Mouse (Mus musculus) B cell, adult 2 months (primary cell): Measurements from ENCODE around the gene Qdpr.
"Not testable (repeated sequence)": the region's sequence is repeated elsewhere in the genome, so short reads cannot be mapped to it uniquely, and the experiment has no call there.

ENCODE experiments used
- DNase-seq, 2 experiments: peaks; one replicate each; pipeline ENCODE4 v3.0.0; 2022

The Qdpr gene

GRCm38 (mm10) chr5:45449206-45449605 lies 830 bp downstream of the Qdpr start:
- peak in 1 of 2 experiments; percentile 6 for DNase-seq

- DNase-seq, result no peak
These were observed 1.4 kb downstream of the Qdpr start for GRCm38 (mm10) chr5:45448676-45449075.

- no peak for DNase-seq
These were observed 5.8 kb downstream of the Qdpr start for GRCm38 (mm10) chr5:45444130-45444832.

DNA sequence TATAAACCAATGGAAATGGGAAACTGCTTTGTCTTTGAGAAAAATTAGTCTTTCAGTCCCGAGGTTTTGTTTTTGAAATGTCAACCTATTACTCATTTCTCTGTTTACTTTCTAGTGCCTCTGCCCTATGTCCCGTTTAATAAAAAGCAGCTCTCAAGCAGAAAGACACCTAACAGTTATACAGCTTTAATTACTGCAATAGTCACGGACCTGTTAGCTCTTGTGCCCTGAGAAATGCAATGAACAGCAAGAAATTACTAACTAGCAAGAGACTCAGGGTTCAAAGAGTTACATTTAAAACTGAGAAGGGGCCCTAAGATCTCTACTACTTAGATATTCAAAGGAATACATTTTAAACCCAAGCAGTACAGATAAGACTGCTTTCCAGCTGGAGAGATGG lies 8.3 kb downstream of the Qdpr start:
- DNase-seq, result no peak

GRCm38 (mm10) chr5:45441124-45441523 lies 8.9 kb downstream of the Qdpr start:
- DNase-seq, result no peak

GRCm38 (mm10) chr5:45438301-45438700 lies 11.7 kb downstream of the Qdpr start:
- no peak for DNase-seq

- DNase-seq, result no peak
These were observed 12.2 kb downstream of the Qdpr start for GRCm38 (mm10) chr5:45437826-45438225.

GRCm38 (mm10) chr5:45435967-45436950 lies 13.8 kb downstream of the Qdpr start:
- DNase-seq, result no peak

DNA sequence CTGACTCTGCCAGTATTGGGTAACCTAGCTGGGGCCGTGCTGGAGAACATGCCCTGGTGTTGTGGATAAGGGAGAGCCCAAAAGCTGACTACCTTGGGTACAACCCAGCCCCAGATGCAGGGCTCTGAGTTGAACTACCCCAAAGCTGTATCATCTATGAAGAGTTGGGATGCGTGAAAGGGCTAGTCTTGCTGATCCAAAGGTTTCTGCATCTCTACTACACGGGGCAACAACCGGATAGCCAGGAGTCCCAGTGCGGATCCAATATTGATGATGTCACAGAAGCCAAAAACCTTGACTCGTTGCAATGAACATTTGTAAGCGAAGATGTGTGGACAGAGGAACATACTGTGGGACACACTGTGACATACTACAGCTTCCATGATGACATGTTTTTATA lies 22.1 kb downstream of the Qdpr start:
- no peak for DNase-seq

DNA sequence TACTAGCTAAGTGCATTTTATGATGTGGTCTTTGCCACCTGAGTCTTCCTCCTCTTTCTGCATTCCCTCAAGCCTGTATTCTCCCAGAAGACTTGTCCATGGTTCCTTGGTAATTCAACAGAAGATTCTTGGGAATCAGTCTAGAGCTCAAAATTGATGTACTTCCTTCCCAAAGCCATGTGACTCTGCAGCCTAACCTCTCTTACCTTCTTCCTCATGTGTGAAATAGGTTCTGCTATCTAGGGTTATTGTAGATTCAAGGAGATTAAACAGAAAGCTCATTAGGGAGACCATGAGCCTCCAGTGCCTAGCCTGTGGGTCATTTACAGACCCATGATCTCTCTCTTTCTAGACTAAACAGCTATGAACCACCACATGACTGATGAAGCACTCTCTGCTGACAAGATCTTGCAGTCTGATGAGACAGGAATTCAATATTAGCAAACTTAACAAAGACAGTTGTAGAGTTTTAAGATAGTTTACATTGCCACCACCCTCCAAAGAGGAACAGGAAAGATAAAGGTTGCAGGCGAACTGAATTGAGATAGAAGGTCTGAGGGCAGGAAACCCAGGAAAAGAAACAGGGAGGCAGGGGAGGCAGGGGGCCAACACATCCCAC lies 23.5 kb downstream of the Qdpr start:
- no peak for DNase-seq

GRCm38 (mm10) chr5:45425771-45426170 lies 24.3 kb downstream of the Qdpr start:
- DNase-seq, result not testable (repeated sequence)

GRCm38 (mm10) chr5:45424021-45424886 lies 25.8 kb downstream of the Qdpr start:
- DNase-seq, result peak; percentile 56 to 60

GRCm38 (mm10) chr5:45421881-45422844 lies 27.9 kb downstream of the Qdpr start:
- no peak for DNase-seq

DNA sequence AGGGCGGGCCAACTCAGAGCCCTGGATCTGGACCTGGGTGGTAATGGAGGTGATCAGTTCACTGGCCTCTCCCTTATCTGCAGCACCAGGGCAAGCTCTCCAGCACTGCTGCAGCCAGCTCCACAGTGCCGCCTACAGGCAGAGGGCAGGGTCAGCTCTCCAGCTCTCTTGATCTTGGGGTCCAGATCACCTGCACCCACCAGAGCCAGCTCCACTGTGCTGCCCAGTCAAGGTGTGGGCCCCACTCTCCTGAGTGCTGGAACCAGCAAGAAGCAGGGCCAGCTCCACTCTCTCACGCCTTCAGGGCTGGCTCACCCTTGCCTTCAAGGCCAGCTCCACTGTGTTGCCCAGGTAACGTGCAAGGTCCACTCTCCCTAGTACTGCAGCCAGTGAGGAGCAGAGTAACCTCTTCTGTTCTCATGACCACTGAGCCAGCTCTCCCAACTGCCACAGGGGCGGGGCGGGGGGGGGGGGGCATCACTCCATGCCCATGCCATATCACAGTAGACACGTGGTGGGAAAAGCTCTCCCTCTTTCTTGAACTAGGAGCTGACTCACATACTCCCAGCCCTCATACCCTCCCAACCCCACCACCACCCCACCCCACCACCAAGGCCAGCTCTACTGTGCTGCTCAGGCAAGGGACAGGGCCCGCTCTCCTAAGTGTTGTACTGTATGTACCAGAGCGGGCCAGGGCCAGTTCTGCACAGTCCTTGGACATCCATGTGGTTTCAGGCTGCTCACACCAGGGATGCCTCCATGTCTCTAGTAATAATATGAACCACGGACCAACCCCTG lies 30.0 kb downstream of the Qdpr start:
- peak; percentile 5 to 11 for DNase-seq

- DNase-seq, result no peak
These were observed 32.1 kb downstream of the Qdpr start for GRCm38 (mm10) chr5:45417859-45418443.

GRCm38 (mm10) chr5:45416478-45416877 lies 33.6 kb downstream of the Qdpr start:
- no peak for DNase-seq

GRCm38 (mm10) chr5:45406129-45406528 lies 43.9 kb downstream of the Qdpr start:
- no peak for DNase-seq

- DNase-seq, result peak; percentile 55 to 56
These were observed 47.4 kb downstream of the Qdpr start for GRCm38 (mm10) chr5:45402632-45403031.

DNA sequence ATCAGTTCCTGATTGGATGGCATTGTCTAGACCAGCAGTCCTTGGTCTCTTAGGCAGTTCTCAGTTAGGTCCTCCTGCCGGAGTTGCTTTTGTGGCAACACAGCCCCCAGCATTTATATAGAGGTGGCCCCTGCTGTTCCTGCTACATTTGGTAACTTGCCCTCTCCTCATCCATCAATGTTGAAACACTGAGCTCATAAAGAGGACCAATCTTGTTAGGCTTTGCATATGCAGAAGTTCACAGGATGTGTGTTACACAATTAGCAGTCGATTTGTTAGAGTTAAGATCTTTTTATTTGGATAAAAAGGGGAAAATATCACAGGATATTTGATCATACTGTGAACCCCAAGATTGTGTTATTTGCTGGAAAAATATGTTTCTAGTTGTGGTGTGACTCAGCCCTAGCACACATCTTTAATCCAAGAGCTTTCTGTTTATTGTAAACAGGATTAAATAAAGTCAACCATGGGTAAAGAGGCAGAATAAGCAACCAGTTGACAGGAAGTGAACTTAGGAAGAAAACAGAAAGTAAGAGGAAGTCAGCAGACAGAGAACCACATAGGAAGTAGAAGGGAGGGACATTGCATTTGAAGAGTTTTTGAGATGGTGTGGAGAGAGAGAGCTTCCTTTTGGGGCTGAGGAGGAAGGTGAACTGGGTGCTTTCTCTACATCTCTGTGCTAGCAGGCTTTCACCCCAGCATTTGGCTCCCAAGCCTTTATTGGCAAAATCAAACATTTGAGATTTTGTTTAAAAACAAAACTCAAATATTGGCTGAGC lies 65.8 kb downstream of the Qdpr start:
- DNase-seq, result no peak
